Mouse (Mus musculus): Measurements from ENCODE around the gene Nmur1. TPM values are rescaled to one million over a fixed set of nuclear protein-coding genes. Genes with fewer than 3 reads are reported as not detected.

Gene Nmur1
- total and polyA plus RNA-seq, 2 experiments from 2014 or later: 0.33 TPM; not detected in 1

DNA sequence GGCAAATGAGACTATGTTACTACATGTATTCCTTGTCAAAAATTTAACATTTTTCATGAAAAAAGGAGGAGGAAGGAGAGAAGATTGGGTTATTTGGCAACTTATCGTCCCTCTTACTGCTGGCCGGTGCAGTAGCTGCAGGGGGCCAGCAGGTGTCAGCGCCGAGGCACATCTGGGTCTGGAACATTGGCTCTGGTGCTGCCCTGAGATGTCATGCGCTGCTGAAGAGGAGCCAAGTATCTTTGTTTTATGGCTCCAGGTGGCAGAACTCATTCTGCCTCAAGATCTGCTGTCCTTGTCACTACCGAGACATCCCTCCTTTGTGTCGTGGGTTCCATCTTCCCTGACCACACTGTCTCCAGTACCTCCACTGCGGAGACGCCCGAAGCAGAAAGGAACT lies 54.0 kb downstream of the Nmur1 start:
- H3K4me1 ChIP-seq (ENCODE audit: insufficient read depth, low read length): no peaks in the 10 kb centered on the region
- H3K9me3 ChIP-seq (ENCODE audit: low read length): no peaks in the 10 kb centered on the region
- H3K27ac ChIP-seq (ENCODE audit: low read depth, low read length): no peak overlapping the region
- H3K27me3 ChIP-seq (ENCODE audit: insufficient read depth, low read length): no peaks in the 10 kb centered on the region
- H3K4me3 ChIP-seq (ENCODE audit: low read depth, low read length): no peak overlapping the region
- ATAC-seq (ENCODE audit: low FRiP score) (peak; percentile 54; the same call in 1 of the 2 replicates), DNase-seq (ENCODE audit: low spot score) (peak; percentile 63)
- H3K4me2 ChIP-seq (ENCODE audit: low read depth, low read length, poor library complexity, severe bottlenecking): no peak overlapping the region
- H3K36me3 ChIP-seq (ENCODE audit: insufficient read depth, low read length): no peaks in the 10 kb centered on the region
- H3K9ac ChIP-seq (replicated peaks; ENCODE audit: low read length, poor library complexity, severe bottlenecking): no peak overlapping the region
- TF ChIP-seq CTCF (IDR thresholded peaks at IDR 0.05): peak; percentile 86
- 46% methylated on average over 10 of the region's 10 CpGs for WGBS

DNA sequence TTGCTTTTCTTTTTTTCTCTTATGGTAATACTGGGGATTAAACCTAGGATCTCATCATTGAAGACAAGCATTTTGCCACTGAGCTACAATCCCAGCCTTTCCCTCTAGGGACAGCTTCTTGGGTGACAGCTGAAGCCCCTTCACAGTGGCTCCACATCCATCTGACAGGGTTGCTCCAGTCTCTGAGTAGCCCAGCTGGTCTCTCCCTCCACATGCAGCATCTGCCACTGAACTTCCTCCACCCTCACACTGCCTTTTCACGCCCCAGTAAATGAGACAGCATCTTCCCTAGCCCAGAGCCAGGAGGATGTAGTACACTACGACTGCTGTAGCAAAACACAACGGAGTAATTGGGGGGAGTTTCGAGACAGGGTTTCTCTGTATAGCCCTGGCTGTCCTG lies 57.9 kb downstream of the Nmur1 start:
- no peak overlapping the region for H3K4me2 ChIP-seq (ENCODE audit: low read depth, low read length, poor library complexity, severe bottlenecking)
- no peaks in the 10 kb centered on the region for H3K4me1 ChIP-seq (ENCODE audit: insufficient read depth, low read length)
- no peaks in the 10 kb centered on the region for H3K9me3 ChIP-seq (ENCODE audit: low read length)
- no peak for TF ChIP-seq CTCF (IDR thresholded peaks at IDR 0.05)
- no peaks in the 10 kb centered on the region for H3K36me3 ChIP-seq (ENCODE audit: insufficient read depth, low read length)
- no peak overlapping the region for H3K4me3 ChIP-seq (ENCODE audit: low read depth, low read length)
- WGBS: 77% methylated on average over 4 of the region's 4 CpGs
- H3K9ac ChIP-seq (replicated peaks; ENCODE audit: low read length, poor library complexity, severe bottlenecking): no peak overlapping the region
- no peak overlapping the region for H3K27ac ChIP-seq (ENCODE audit: low read depth, low read length)
- ATAC-seq (ENCODE audit: low FRiP score) (no peak), DNase-seq (ENCODE audit: low spot score) (peak; percentile 12)
- H3K27me3 ChIP-seq (ENCODE audit: insufficient read depth, low read length): no peaks in the 10 kb centered on the region

DNA sequence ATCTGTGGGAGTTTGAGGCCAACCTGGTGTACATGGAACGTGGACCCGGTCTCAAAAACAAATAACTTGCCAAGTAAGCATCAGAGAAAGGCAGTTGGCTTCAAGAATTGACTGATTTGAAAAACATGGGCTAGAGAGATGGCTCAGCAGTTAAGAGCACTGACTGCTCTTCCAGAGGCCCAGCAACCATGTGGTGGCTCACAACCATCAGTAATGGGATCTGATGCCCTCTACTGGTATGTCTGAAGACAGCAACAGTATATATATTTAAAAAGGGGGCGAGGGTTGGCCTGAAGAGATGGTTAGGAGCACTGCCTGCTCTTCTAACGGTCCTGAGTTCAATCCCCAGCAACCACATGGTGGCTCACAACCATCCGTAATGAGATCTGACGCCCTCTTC lies 62.4 kb downstream of the Nmur1 start:
- DNase-seq (ENCODE audit: low spot score) (peak; percentile 25), ATAC-seq (ENCODE audit: low FRiP score) (no peak)
- Histone ChIP-seq H3K9ac (replicated peaks; ENCODE audit: low read length, poor library complexity, severe bottlenecking) (no peak overlapping the region), H3K27ac (ENCODE audit: low read depth, low read length) (no peak overlapping the region), H3K4me3 (ENCODE audit: low read depth, low read length) (no peak overlapping the region), H3K9me3 (ENCODE audit: low read length) (no peaks in the 10 kb centered on the region), H3K4me1 (ENCODE audit: insufficient read depth, low read length) (peaks cover 4% of the 10 kb centered on the region; the same call in 1 of the 2 replicates), H3K36me3 (ENCODE audit: insufficient read depth, low read length) (no peaks in the 10 kb centered on the region), H3K4me2 (ENCODE audit: low read depth, low read length, poor library complexity, severe bottlenecking) (no peak overlapping the region), H3K27me3 (ENCODE audit: insufficient read depth, low read length) (no peaks in the 10 kb centered on the region)
- peak; percentile 61 for TF ChIP-seq CTCF (IDR thresholded peaks at IDR 0.05)
- WGBS: 13% methylated on average over 6 of the region's 6 CpGs

DNA sequence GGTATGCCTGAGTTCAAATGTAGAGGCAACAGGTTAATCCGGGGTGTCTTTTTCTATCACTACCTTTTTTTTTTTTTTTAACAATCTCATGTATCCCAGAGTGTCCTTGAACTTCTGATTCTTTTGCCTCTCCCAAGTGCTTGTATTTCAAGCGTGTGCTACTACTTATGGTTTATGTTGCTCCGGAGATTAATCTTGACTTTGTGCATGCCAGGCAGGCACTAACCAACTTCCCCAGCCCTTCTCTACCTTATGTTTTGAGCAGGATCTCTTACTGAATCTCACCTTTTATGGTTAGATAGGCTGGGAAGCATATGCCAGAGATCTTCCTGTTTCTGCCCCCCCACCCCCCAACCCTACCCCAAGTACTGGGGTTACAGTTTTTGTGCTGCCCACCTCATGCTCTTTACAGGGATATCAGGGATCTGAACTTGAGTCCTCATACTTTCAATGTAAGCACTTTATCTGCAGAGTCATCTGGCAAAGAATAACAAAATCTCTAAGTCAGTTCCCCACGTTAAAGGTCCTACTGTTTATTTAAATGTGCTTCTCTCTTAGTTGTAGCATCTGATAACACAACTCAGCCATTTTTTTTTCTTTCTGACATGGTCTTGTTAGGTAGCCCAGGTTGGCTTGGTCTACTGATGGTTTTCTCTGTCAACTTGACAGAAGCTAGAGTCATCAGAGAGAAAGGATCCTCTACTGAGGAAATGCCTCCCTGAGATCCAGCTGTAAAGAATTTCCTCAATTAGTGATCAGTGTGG lies 64.0 kb downstream of the Nmur1 start:
- no peak overlapping the region for H3K9ac ChIP-seq (replicated peaks; ENCODE audit: low read length, poor library complexity, severe bottlenecking)
- H3K27ac ChIP-seq (ENCODE audit: low read depth, low read length): no peak overlapping the region
- peaks cover 4% of the 10 kb centered on the region; the same call in 1 of the 2 replicates for H3K4me1 ChIP-seq (ENCODE audit: insufficient read depth, low read length)
- WGBS: 90% methylated on average over 4 of the region's 4 CpGs
- no peak for DNase-seq (ENCODE audit: low spot score)
- no peak for ATAC-seq (ENCODE audit: low FRiP score)
- no peaks in the 10 kb centered on the region for H3K9me3 ChIP-seq (ENCODE audit: low read length)
- H3K4me3 ChIP-seq (ENCODE audit: low read depth, low read length): no peak overlapping the region
- H3K4me2 ChIP-seq (ENCODE audit: low read depth, low read length, poor library complexity, severe bottlenecking): no peak overlapping the region
- peaks cover 2% of the 10 kb centered on the region; the same call in 1 of the 2 replicates for H3K36me3 ChIP-seq (ENCODE audit: insufficient read depth, low read length)
- H3K27me3 ChIP-seq (ENCODE audit: insufficient read depth, low read length): no peaks in the 10 kb centered on the region
- TF ChIP-seq CTCF (IDR thresholded peaks at IDR 0.05): no peak

DNA sequence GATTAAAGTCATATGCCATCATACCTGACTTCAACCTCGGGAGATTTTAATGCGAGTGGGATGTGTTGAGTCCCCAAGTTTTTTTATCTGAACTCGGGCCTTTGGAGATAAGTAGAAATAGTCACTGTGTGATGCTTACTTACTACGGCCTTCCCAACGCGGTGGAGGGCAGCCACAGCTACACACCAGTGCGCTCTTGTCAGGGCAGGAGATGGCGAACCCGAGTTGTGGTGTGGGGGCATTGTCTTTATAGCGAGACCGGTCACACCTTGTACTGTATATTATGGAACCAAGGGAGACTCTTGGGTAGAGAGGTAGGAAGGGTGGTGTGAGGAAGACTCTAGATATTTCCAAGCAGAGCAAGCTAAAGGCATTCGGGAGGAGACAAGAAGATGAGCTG lies 65.6 kb downstream of the Nmur1 start:
- TF ChIP-seq CTCF (IDR thresholded peaks at IDR 0.05): no peak
- H3K27ac ChIP-seq (ENCODE audit: low read depth, low read length): no peak overlapping the region
- ATAC-seq (ENCODE audit: low FRiP score): no peak

DNA sequence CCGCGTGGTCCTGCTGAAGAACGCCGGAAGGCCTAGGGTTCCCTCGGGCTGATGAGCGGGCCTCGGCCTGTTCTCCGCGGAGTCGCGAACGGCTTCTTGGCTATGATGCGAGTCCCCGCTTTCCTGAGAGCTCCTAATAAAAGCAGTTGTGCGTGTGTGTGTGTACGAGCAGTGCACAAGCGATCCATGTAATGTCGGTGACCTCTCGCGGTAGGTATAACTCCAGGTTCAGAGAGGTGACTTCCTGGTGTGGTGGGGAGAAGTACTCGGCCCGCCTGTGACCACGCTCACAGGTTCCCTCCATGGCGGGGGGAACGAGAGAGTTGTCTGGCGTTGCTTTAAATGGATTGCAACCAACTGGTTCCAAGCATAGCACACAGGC lies 66.2 kb downstream of the Nmur1 start:
- Histone ChIP-seq H3K27me3 (ENCODE audit: insufficient read depth, low read length) (no peaks in the 10 kb centered on the region), H3K27ac (ENCODE audit: low read depth, low read length) (peak overlapping the region; percentile 100), H3K4me3 (ENCODE audit: low read depth, low read length) (peak overlapping the region; percentile 78), H3K9ac (replicated peaks; ENCODE audit: low read length, poor library complexity, severe bottlenecking) (peak overlapping the region; percentile 80), H3K9me3 (ENCODE audit: low read length) (no peaks in the 10 kb centered on the region), H3K36me3 (ENCODE audit: insufficient read depth, low read length) (peaks cover 22% of the 10 kb centered on the region), H3K4me1 (ENCODE audit: insufficient read depth, low read length) (peaks cover 4% of the 10 kb centered on the region; the same call in 1 of the 2 replicates), H3K4me2 (ENCODE audit: low read depth, low read length, poor library complexity, severe bottlenecking) (peak overlapping the region; percentile 76)
- ATAC-seq (ENCODE audit: low FRiP score) (peak; percentile 26), DNase-seq (ENCODE audit: low spot score) (no peak)
- WGBS: 0% methylated on average over 26 of the region's 26 CpGs
- no peak for TF ChIP-seq CTCF (IDR thresholded peaks at IDR 0.05)

More for the DNA sequence above, 65.6 kb downstream of the Nmur1 start:
- Histone ChIP-seq H3K36me3 (ENCODE audit: insufficient read depth, low read length) (peaks cover 16% of the 10 kb centered on the region), H3K9ac (replicated peaks; ENCODE audit: low read length, poor library complexity, severe bottlenecking) (peak overlapping the region; percentile 80), H3K4me3 (ENCODE audit: low read depth, low read length) (peak overlapping the region; percentile 78), H3K9me3 (ENCODE audit: low read length) (no peaks in the 10 kb centered on the region), H3K27me3 (ENCODE audit: insufficient read depth, low read length) (no peaks in the 10 kb centered on the region), H3K4me1 (ENCODE audit: insufficient read depth, low read length) (peaks cover 4% of the 10 kb centered on the region; the same call in 1 of the 2 replicates), H3K4me2 (ENCODE audit: low read depth, low read length, poor library complexity, severe bottlenecking) (peak overlapping the region; percentile 76)
- 17% methylated on average over 12 of the region's 12 CpGs for WGBS
- DNase-seq (ENCODE audit: low spot score): no peak
